Mouse (Mus musculus) heart, adult 2 months (tissue): Measurements from ENCODE around the gene Rhobtb3.

Experiments used
- CTCF ChIP-seq: fragments of 200-600 bp; IDR thresholded peaks from 2 replicates; pipeline ENCODE4 v1.8.1; 2022; ENCODE audit warnings: antibody characterized with exemption, mild to moderate bottlenecking, moderate library complexity
- EP300 ChIP-seq: fragments of 200-500 bp; IDR thresholded peaks from 2 replicates; pipeline ENCODE4 v1.6.1; 2011; ENCODE audit warnings: low read depth, low read length, control low read depth; ENCODE audit not compliant: insufficient read depth
- POLR2A ChIP-seq: fragments of 200-500 bp; IDR thresholded peaks from 2 replicates; pipeline ENCODE4 v1.6.1; 2011; ENCODE audit warnings: mild to moderate bottlenecking, low read depth, low read length, control low read depth; ENCODE audit not compliant: insufficient read depth

- TF ChIP-seq CTCF (no peak), EP300 (no peak), POLR2A (no peak)
Measured at GRCm38 (mm10) chr13:75904660-75905059, 39.1 kb downstream of the Rhobtb3 start.
